In genomic region chr5:124483655-124484396, GRCm38 (mm10) we compare ENCODE assay signal across 9 mouse cellular contexts. TPM values are rescaled to one million over a fixed set of nuclear protein-coding genes. Genes with fewer than 3 reads are reported as not detected.
DNase-seq lines count a peak whose midpoint lies in the region; ATAC-seq and TF ChIP-seq lines count a peak whose summit lies in the region.
"Had no signal": no experiment of that assay in that cellular context is flagged by ENCODE, and none has a peak within 500 bp of the region (broad histone marks: within the 10 kb centered on the region; RNA-seq: fewer than 3 reads in every experiment).

No protein-coding gene starts in this region.

- no peaks in the 10 kb centered on the region for H3K27me3 ChIP-seq in heart, embryonic 13.5 days (replicated peaks)
- H3K27me3 ChIP-seq in forebrain, embryonic 14.5 days (replicated peaks; ENCODE audit: control insufficient read depth, insufficient read depth, low read length) = no peaks in the 10 kb centered on the region
- no peaks in the 10 kb centered on the region for H3K27me3 ChIP-seq in liver, embryonic 13.5 days
- H3K27me3 ChIP-seq: Patski had no signal

- H3K36me3 ChIP-seq in heart, embryonic 13.5 days = peaks cover 12% of the 10 kb centered on the region
- no peaks in the 10 kb centered on the region for H3K36me3 ChIP-seq in ES-E14 (ENCODE audit: control insufficient read depth, insufficient read depth, low read length, poor library complexity, severe bottlenecking)
- no peaks in the 10 kb centered on the region for H3K36me3 ChIP-seq in forebrain, embryonic 14.5 days (ENCODE audit: control insufficient read depth, insufficient read depth, low read length)
- H3K36me3 ChIP-seq in liver, embryonic 13.5 days = 0 out of 2 replicates have a peak, but pooled peaks cover 2% of the 10 kb centered on the region

- peak overlapping the region; percentile 97 for H3K27ac ChIP-seq in heart, embryonic 13.5 days (replicated peaks)
- peak overlapping the region; percentile 96 for H3K27ac ChIP-seq in ES-E14 (ENCODE audit: insufficient read depth, low read depth, low read length, poor library complexity, severe bottlenecking)
- peak overlapping the region; percentile 99 for H3K27ac ChIP-seq in forebrain, embryonic 14.5 days (ENCODE audit: low read depth, low read length)
- H3K27ac ChIP-seq in liver, embryonic 13.5 days = peak overlapping the region; percentile 97

- ATAC-seq in heart, embryonic 13.5 days (ENCODE audit: extremely low read depth, insufficient number of reproducible peaks, low FRiP score, low TSS enrichment) = no peak
- peak; percentile 57 for ATAC-seq in forebrain, embryonic 14.5 days
- peak; percentile 47 for ATAC-seq in liver, embryonic 13.5 days (ENCODE audit: low read depth)

- in situ Hi-C loops in ES-E14 (cut with MboI; ENCODE audit: low sequenced_read_pairs in 2 of 2, unreplicated experiment in 2 of 2) = no loop called here

- 8% methylated on average over 15 of the region's 15 CpGs for WGBS in heart, embryonic 13.5 days
- 8% methylated on average over 15 of the region's 15 CpGs for WGBS in forebrain, embryonic 14.5 days
- 6% methylated on average over 15 of the region's 15 CpGs for WGBS in liver, embryonic 13.5 days (ENCODE audit: insufficient replicate concordance)

- intact Hi-C loops in heart, postnatal 10 days (cut with DNase I) = loop anchor here (2.0 kb wide), 2 partner anchors 33 to 47 kb away; partner anchors contain the start of gene Rilpl1

- no peak for DNase-seq in heart, postnatal 10 days
- DNase-seq in ES-E14 (ENCODE audit: low read depth, low spot score) = no peak
- DNase-seq in forebrain, embryonic 14.5 days (ENCODE audit: low spot score) = no peak
- DNase-seq in liver, embryonic 13.5 days = no peak
- no peak for DNase-seq in right cerebral cortex, postnatal 10 days (ENCODE audit: low spot score in 2 of 2)
- DNase-seq in right cerebral cortex, postnatal 25 days = no peak
- no peak for DNase-seq in MN1 (ENCODE audit: low spot score)

- H3K4me2 ChIP-seq in heart, embryonic 13.5 days = peak overlapping the region; percentile 81
- peak overlapping the region; percentile 73 for H3K4me2 ChIP-seq in forebrain, embryonic 14.5 days (ENCODE audit: low read length)
- peak overlapping the region; percentile 85 for H3K4me2 ChIP-seq in liver, embryonic 13.5 days

- peak overlapping the region; percentile 93 for H3K9ac ChIP-seq in heart, embryonic 13.5 days
- peak overlapping the region; percentile 95 for H3K9ac ChIP-seq in ES-E14 (ENCODE audit: insufficient read depth, low read depth, low read length, poor library complexity, severe bottlenecking)
- H3K9ac ChIP-seq in forebrain, embryonic 14.5 days (ENCODE audit: low read length) = peak overlapping the region; percentile 77
- peak overlapping the region; percentile 88 for H3K9ac ChIP-seq in liver, embryonic 13.5 days

- H3K9me3 ChIP-seq in heart, embryonic 13.5 days = no peaks in the 10 kb centered on the region
- H3K9me3 ChIP-seq in ES-E14 (ENCODE audit: control insufficient read depth, insufficient read depth, low read depth, low read length) = no peaks in the 10 kb centered on the region
- no peaks in the 10 kb centered on the region for H3K9me3 ChIP-seq in forebrain, embryonic 14.5 days (replicated peaks; ENCODE audit: control insufficient read depth, low read length)
- no peaks in the 10 kb centered on the region for H3K9me3 ChIP-seq in liver, embryonic 13.5 days (replicated peaks)

- H3K4me1 ChIP-seq in heart, embryonic 13.5 days = peaks cover 16% of the 10 kb centered on the region
- 0 out of 4 replicates have a peak, but pooled peaks cover 0 to 3% of the 10 kb centered on the region in 2 experiments for H3K4me1 ChIP-seq in ES-E14 (ENCODE audit: control insufficient read depth in 2 of 2, insufficient read depth in 2 of 2, low read length in 2 of 2, poor library complexity in 1 of 2)
- peaks cover 9% of the 10 kb centered on the region for H3K4me1 ChIP-seq in forebrain, embryonic 14.5 days (ENCODE audit: control insufficient read depth, insufficient read depth, low read length)
- H3K4me1 ChIP-seq in liver, embryonic 13.5 days (replicated peaks) = peaks cover 39% of the 10 kb centered on the region

- peak overlapping the region; percentile 54 for H3K4me3 ChIP-seq in heart, embryonic 13.5 days
- peak overlapping the region; percentile 83 to 88 for H3K4me3 ChIP-seq in ES-E14 (ENCODE audit: insufficient read depth in 1 of 2, low read depth in 1 of 2, low read length in 2 of 2, poor library complexity in 1 of 2, severe bottlenecking in 1 of 2)
- peak overlapping the region; percentile 65 for H3K4me3 ChIP-seq in forebrain, embryonic 14.5 days (ENCODE audit: low read depth, low read length)
- peak overlapping the region; percentile 75 for H3K4me3 ChIP-seq in liver, embryonic 13.5 days (replicated peaks)

TF ChIP-seq in ES-E14, 5 proteins besides CTCF, POLR2A, EP300 and RAD21:
- TF ChIP-seq ZC3H11A (IDR thresholded peaks at IDR 0.05; ENCODE audit: borderline replicate concordance, low read depth, low read length) = no peak
- TF ChIP-seq ZNF384 (IDR thresholded peaks at IDR 0.05; ENCODE audit: low read depth, low read length) = no peak
- TF ChIP-seq CHD2 (IDR thresholded peaks at IDR 0.05; ENCODE audit: low read depth, low read length) = no peak
- TF ChIP-seq MAFK (IDR thresholded peaks at IDR 0.05; ENCODE audit: insufficient read depth, low read depth, low read length) = no peak
- no peak for TF ChIP-seq HCFC1 (IDR thresholded peaks at IDR 0.05; ENCODE audit: borderline replicate concordance, insufficient read depth, low read length)

RNA-seq across cellular contexts. Expression of gene Snrnp35, which starts 0.9 kb away (rescaled TPM):
- 22.9 and 23.9 TPM in 2 replicates for polyA plus RNA-seq in heart, embryonic 13.5 days (2015; fragmentation: Nextera tagmentation; extraction: Ambion mirVana)
- 10 to 100 TPM; 14.2 to 16.0 TPM for total RNA-seq in heart, postnatal 10 days (2021)
- total RNA-seq in ES-E14 (2012; rRNA removed) = 7.5 and 10.6 TPM in 2 replicates
- 14.3 and 14.7 TPM in 2 replicates for polyA plus RNA-seq in forebrain, embryonic 14.5 days (2014; fragmentation: Nextera tagmentation; extraction: Ambion mirVana)
- polyA plus RNA-seq in liver, embryonic 13.5 days (2015; fragmentation: Nextera tagmentation; extraction: Ambion mirVana) = 14.6 and 15.0 TPM in 2 replicates

RNA-seq across cellular contexts. Expression of gene Rilpl2, which starts 5.7 kb away (rescaled TPM):
- polyA plus RNA-seq in heart, embryonic 13.5 days (2015; fragmentation: Nextera tagmentation; extraction: Ambion mirVana) = 12.3 and 14.8 TPM in 2 replicates
- 10 to 100 TPM; 11.0 to 11.4 TPM for total RNA-seq in heart, postnatal 10 days (2021)
- 7.3 and 8.9 TPM in 2 replicates for total RNA-seq in ES-E14 (2012; rRNA removed)
- polyA plus RNA-seq in forebrain, embryonic 14.5 days (2014; fragmentation: Nextera tagmentation; extraction: Ambion mirVana) = 29.4 and 31.7 TPM in 2 replicates
- polyA plus RNA-seq in liver, embryonic 13.5 days (2015; fragmentation: Nextera tagmentation; extraction: Ambion mirVana) = 9.9 and 10.3 TPM in 2 replicates

RNA-seq across cellular contexts. Expression of gene Kmt5a, which starts 44.1 kb away (rescaled TPM):
- polyA plus RNA-seq in heart, embryonic 13.5 days (2015; fragmentation: Nextera tagmentation; extraction: Ambion mirVana) = 26.7 and 34.4 TPM in 2 replicates
- total RNA-seq in heart, postnatal 10 days (2021) = 100 to 1,000 TPM; 146 to 153 TPM
- 62.6 and 69.8 TPM in 2 replicates for total RNA-seq in ES-E14 (2012; rRNA removed)
- 21.7 and 24.2 TPM in 2 replicates for polyA plus RNA-seq in forebrain, embryonic 14.5 days (2014; fragmentation: Nextera tagmentation; extraction: Ambion mirVana)
- polyA plus RNA-seq in liver, embryonic 13.5 days (2015; fragmentation: Nextera tagmentation; extraction: Ambion mirVana) = 45.4 and 58.4 TPM in 2 replicates

RNA-seq across cellular contexts. Expression of gene Rilpl1, which starts 47.4 kb away (rescaled TPM):
- 21.8 and 23.1 TPM in 2 replicates for polyA plus RNA-seq in heart, embryonic 13.5 days (2015; fragmentation: Nextera tagmentation; extraction: Ambion mirVana)
- 100 to 1,000 TPM; 111 to 115 TPM for total RNA-seq in heart, postnatal 10 days (2021)
- total RNA-seq in ES-E14 (2012; rRNA removed) = 8.6 and 10.1 TPM in 2 replicates
- 10.4 and 11.0 TPM in 2 replicates for polyA plus RNA-seq in forebrain, embryonic 14.5 days (2014; fragmentation: Nextera tagmentation; extraction: Ambion mirVana)
- 1.9 and 2.5 TPM in 2 replicates for polyA plus RNA-seq in liver, embryonic 13.5 days (2015; fragmentation: Nextera tagmentation; extraction: Ambion mirVana)

RNA-seq across cellular contexts. Expression of gene Tmed2, which starts 56.7 kb away (rescaled TPM):
- 396 and 446 TPM in 2 replicates for polyA plus RNA-seq in heart, embryonic 13.5 days (2015; fragmentation: Nextera tagmentation; extraction: Ambion mirVana)
- 100 to 1,000 TPM; 201 to 206 TPM for total RNA-seq in heart, postnatal 10 days (2021)
- total RNA-seq in ES-E14 (2012; rRNA removed) = 212 and 224 TPM in 2 replicates
- 416 and 423 TPM in 2 replicates for polyA plus RNA-seq in forebrain, embryonic 14.5 days (2014; fragmentation: Nextera tagmentation; extraction: Ambion mirVana)
- 366 and 422 TPM in 2 replicates for polyA plus RNA-seq in liver, embryonic 13.5 days (2015; fragmentation: Nextera tagmentation; extraction: Ambion mirVana)
